Mouse (Mus musculus): ENCODE measurements around the gene Sept9. TPM values are rescaled to one million over a fixed set of nuclear protein-coding genes. Genes with fewer than 3 reads are reported as not detected.

Gene Sept9
- polyA plus RNA-seq, 1 experiment = 34.6 TPM

- no peaks in the 10 kb centered on the region for H3K4me1 ChIP-seq (ENCODE audit: control insufficient read depth, insufficient read depth, low read length)
- H3K4me3 ChIP-seq (ENCODE audit: insufficient read depth, low read length) = no peak overlapping the region
- no peak for TF ChIP-seq CTCF (IDR thresholded peaks at IDR 0.05; ENCODE audit: extremely low read depth, insufficient read depth, low read length)
- no peak for TF ChIP-seq POLR2A (IDR thresholded peaks at IDR 0.05; ENCODE audit: extremely low read depth, insufficient read depth, low read length)
- H3K27ac ChIP-seq (ENCODE audit: insufficient read depth, low read length) = no peak overlapping the region
Observed at GRCm38 (mm10) chr11:117373195-117373594, 173.7 kb downstream of the Sept9 start.

GRCm38 (mm10) chr11:117373870-117374269, 174.4 kb downstream of the Sept9 start:
- Histone ChIP-seq H3K27ac (ENCODE audit: insufficient read depth, low read length) (no peak overlapping the region), H3K4me3 (ENCODE audit: insufficient read depth, low read length) (no peak overlapping the region), H3K4me1 (ENCODE audit: control insufficient read depth, insufficient read depth, low read length) (no peaks in the 10 kb centered on the region)
- no peak for TF ChIP-seq CTCF (IDR thresholded peaks at IDR 0.05; ENCODE audit: extremely low read depth, insufficient read depth, low read length)
- no peak for TF ChIP-seq POLR2A (IDR thresholded peaks at IDR 0.05; ENCODE audit: extremely low read depth, insufficient read depth, low read length)

GRCm38 (mm10) chr11:117374288-117374687, 174.8 kb downstream of the Sept9 start:
- H3K4me1 ChIP-seq (ENCODE audit: control insufficient read depth, insufficient read depth, low read length) = no peaks in the 10 kb centered on the region
- no peak for TF ChIP-seq POLR2A (IDR thresholded peaks at IDR 0.05; ENCODE audit: extremely low read depth, insufficient read depth, low read length)
- H3K27ac ChIP-seq (ENCODE audit: insufficient read depth, low read length) = no peak overlapping the region
- no peak overlapping the region for H3K4me3 ChIP-seq (ENCODE audit: insufficient read depth, low read length)

GRCm38 (mm10) chr11:117379774-117380173, 180.3 kb downstream of the Sept9 start:
- Histone ChIP-seq H3K27ac (ENCODE audit: insufficient read depth, low read length) (no peak overlapping the region), H3K4me3 (ENCODE audit: insufficient read depth, low read length) (no peak overlapping the region), H3K4me1 (ENCODE audit: control insufficient read depth, insufficient read depth, low read length) (no peaks in the 10 kb centered on the region)
- TF ChIP-seq CTCF (IDR thresholded peaks at IDR 0.05; ENCODE audit: extremely low read depth, insufficient read depth, low read length) (no peak), POLR2A (IDR thresholded peaks at IDR 0.05; ENCODE audit: extremely low read depth, insufficient read depth, low read length) (no peak)

- H3K4me1 ChIP-seq (ENCODE audit: control insufficient read depth, insufficient read depth, low read length) = no peaks in the 10 kb centered on the region
- no peak for TF ChIP-seq POLR2A (IDR thresholded peaks at IDR 0.05; ENCODE audit: extremely low read depth, insufficient read depth, low read length)
- TF ChIP-seq CTCF (IDR thresholded peaks at IDR 0.05; ENCODE audit: extremely low read depth, insufficient read depth, low read length) = no peak
- H3K4me3 ChIP-seq (ENCODE audit: insufficient read depth, low read length) = no peak overlapping the region
- H3K27ac ChIP-seq (ENCODE audit: insufficient read depth, low read length) = no peak overlapping the region
Observed at GRCm38 (mm10) chr11:117384235-117384634, 184.8 kb downstream of the Sept9 start.

GRCm38 (mm10) chr11:117384897-117385296, 185.4 kb downstream of the Sept9 start:
- no peak overlapping the region for H3K27ac ChIP-seq (ENCODE audit: insufficient read depth, low read length)
- no peak overlapping the region for H3K4me3 ChIP-seq (ENCODE audit: insufficient read depth, low read length)
- no peak for TF ChIP-seq POLR2A (IDR thresholded peaks at IDR 0.05; ENCODE audit: extremely low read depth, insufficient read depth, low read length)
- TF ChIP-seq CTCF (IDR thresholded peaks at IDR 0.05; ENCODE audit: extremely low read depth, insufficient read depth, low read length) = peak; percentile 85
- no peaks in the 10 kb centered on the region for H3K4me1 ChIP-seq (ENCODE audit: control insufficient read depth, insufficient read depth, low read length)

GRCm38 (mm10) chr11:117385331-117386103, 186.1 kb downstream of the Sept9 start:
- H3K4me3 ChIP-seq (ENCODE audit: insufficient read depth, low read length) = no peak overlapping the region
- no peak overlapping the region for H3K27ac ChIP-seq (ENCODE audit: insufficient read depth, low read length)
- no peaks in the 10 kb centered on the region for H3K4me1 ChIP-seq (ENCODE audit: control insufficient read depth, insufficient read depth, low read length)
- no peak for TF ChIP-seq POLR2A (IDR thresholded peaks at IDR 0.05; ENCODE audit: extremely low read depth, insufficient read depth, low read length)
- no peak for TF ChIP-seq CTCF (IDR thresholded peaks at IDR 0.05; ENCODE audit: extremely low read depth, insufficient read depth, low read length)

- H3K4me1 ChIP-seq (ENCODE audit: control insufficient read depth, insufficient read depth, low read length) = no peaks in the 10 kb centered on the region
- no peak overlapping the region for H3K4me3 ChIP-seq (ENCODE audit: insufficient read depth, low read length)
- TF ChIP-seq POLR2A (IDR thresholded peaks at IDR 0.05; ENCODE audit: extremely low read depth, insufficient read depth, low read length) (no peak), CTCF (IDR thresholded peaks at IDR 0.05; ENCODE audit: extremely low read depth, insufficient read depth, low read length) (no peak)
- no peak overlapping the region for H3K27ac ChIP-seq (ENCODE audit: insufficient read depth, low read length)
Observed at GRCm38 (mm10) chr11:117387241-117387640, 187.8 kb downstream of the Sept9 start.

- TF ChIP-seq CTCF (IDR thresholded peaks at IDR 0.05; ENCODE audit: extremely low read depth, insufficient read depth, low read length) (peak; percentile 51), POLR2A (IDR thresholded peaks at IDR 0.05; ENCODE audit: extremely low read depth, insufficient read depth, low read length) (no peak)
- Histone ChIP-seq H3K4me1 (ENCODE audit: control insufficient read depth, insufficient read depth, low read length) (peaks cover 3% of the 10 kb centered on the region), H3K4me3 (ENCODE audit: insufficient read depth, low read length) (no peak overlapping the region), H3K27ac (ENCODE audit: insufficient read depth, low read length) (no peak overlapping the region)
Observed at GRCm38 (mm10) chr11:117390001-117390402, 190.5 kb downstream of the Sept9 start.

- no peak for TF ChIP-seq POLR2A (IDR thresholded peaks at IDR 0.05; ENCODE audit: extremely low read depth, insufficient read depth, low read length)
- no peak for TF ChIP-seq CTCF (IDR thresholded peaks at IDR 0.05; ENCODE audit: extremely low read depth, insufficient read depth, low read length)
- Histone ChIP-seq H3K4me3 (ENCODE audit: insufficient read depth, low read length) (no peak overlapping the region), H3K27ac (ENCODE audit: insufficient read depth, low read length) (no peak overlapping the region), H3K4me1 (ENCODE audit: control insufficient read depth, insufficient read depth, low read length) (peaks cover 3% of the 10 kb centered on the region)
Observed at GRCm38 (mm10) chr11:117390774-117391534, 191.5 kb downstream of the Sept9 start.

All from cortical plate, adult 2 months (tissue).